Mouse (Mus musculus): ENCODE measurements at regions not wholly inside any gene's neighbourhood (a gene's known extent, or its start where the extent isn't known, plus 50 kb on each side); places are given as distances from the start of the nearest gene placed in this dataset.

GRCm38 (mm10) chr12:107539683-107540082, 51.3 kb downstream of the 3110018I06Rik start:
- DNase-seq = no peak

DNA sequence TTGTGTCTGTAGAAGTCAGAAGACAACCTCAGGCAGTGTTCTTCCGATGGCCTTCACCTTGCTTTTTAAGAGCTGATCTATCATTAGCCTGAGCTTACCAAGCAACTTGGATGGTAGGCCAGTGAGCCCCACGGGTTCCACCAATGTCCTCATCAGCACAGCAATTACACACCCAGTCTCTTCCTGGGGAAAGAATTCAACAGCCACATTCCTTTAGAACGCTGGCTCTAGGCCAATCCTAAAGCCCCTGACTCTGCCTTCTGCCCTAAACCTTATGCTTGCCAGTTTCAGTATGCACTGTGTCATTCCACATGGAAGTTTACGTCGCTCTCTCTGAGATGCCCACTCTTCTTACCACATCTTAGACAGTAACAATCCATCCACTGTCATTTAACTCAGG, 52.8 kb downstream of the 3110018I06Rik start:
- no peak for DNase-seq

DNA sequence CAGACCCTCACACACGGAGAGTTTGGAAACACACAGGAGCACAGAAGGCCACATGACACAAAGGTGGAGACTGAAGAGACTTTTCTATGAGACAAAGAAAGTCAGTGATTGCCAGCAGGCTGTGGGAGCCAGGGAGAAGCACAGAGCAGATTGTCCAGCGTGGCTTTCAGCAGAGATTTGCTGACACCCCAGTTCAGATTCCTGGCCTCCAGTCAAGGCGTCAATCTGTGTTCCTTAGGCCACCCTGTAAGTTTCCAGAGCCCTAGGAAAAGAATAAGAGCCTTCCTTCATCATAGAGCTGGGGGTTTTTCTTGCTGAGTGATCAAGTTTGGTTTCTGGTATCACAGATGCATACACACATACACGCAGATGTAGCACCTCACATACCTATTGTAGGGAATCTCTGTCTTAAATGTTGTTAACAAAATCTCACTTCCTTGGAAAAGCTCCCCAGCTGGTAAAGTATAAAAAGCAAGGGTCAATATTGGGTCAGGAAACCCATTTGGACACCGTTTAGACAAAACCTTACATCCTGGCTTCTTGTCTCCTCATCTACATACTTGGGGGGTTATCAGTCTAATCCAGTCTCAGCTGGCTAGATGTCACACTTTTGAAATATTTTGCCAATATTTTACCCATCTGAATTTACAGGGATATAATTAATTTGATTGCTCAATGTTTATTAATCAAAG, 58.9 kb downstream of the 3110018I06Rik start:
- no peak for DNase-seq

DNA sequence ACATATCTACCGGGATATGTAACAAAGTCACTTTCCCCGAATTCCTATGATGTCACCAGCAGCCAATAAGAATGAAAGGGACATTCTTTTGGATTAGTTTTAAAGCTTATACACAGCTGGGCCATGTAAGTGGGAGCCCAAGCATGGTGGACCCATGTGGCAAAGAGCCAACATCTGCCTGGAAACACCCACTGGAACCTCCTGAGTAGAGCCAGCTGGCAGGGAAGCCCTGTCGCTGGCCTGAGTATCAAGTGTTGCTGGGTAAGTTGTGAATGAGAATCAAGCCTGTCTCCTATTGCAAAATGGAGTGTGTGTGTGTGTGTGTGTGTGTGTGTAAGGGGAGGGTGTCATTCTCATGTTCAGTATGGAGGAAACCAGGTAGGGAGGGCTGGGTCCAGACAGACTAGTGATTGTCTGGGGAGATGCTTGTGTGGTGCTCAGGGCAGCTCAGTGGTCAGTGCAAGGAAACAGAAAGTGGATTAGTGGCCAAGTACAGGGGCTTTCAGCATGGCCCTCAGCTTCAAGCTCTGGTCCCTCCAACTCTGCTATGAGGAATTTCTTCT, 59.5 kb downstream of the 3110018I06Rik start:
- DNase-seq = no peak

GRCm38 (mm10) chr12:107549452-107550296, 61.2 kb downstream of the 3110018I06Rik start:
- no peak for DNase-seq

DNA sequence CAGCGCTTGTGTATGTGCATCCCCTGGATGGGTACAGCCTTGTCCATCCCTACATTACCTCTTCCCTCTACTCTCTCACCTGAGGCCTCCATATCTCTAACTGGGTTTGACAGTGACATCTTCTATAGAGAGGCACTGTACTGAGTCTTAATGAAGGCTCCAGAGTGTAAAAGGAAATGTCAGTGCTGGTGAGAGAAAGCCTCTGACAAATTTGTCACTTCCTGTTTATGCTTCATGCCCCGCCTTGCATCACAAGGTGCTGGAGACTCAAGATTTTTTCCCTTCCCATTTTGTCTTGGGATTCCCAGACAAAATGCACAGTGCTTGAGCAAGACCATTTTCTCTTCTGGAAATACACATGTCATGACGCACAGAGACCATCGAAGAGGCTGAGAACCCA, 70.8 kb downstream of the 3110018I06Rik start:
- DNase-seq = no peak

- no peak for DNase-seq
These were observed 71.7 kb downstream of the 3110018I06Rik start for GRCm38 (mm10) chr12:107560100-107560499.

GRCm38 (mm10) chr12:107572586-107572985, 84.2 kb downstream of the 3110018I06Rik start:
- no peak for DNase-seq

DNA sequence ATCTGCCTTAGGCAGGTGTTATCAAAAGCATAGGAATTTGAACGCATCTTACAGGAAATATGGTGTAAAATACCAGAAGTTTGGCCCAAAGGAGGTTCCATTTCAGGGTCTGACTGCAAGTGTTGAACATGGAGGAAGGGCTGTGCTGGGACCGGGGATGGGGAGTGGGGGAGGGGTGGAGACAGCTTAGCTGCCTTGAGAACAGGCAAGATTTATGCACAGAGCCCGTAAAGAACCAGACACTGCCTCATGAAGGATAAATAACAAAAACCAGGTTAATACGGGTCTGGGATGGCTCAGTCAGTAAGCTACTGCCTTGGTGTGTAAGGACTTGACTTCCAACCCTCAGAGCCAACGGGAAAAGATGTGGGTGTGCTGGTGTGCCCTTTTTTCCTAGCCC, 91.1 kb downstream of the 3110018I06Rik start:
- DNase-seq = no peak

DNA sequence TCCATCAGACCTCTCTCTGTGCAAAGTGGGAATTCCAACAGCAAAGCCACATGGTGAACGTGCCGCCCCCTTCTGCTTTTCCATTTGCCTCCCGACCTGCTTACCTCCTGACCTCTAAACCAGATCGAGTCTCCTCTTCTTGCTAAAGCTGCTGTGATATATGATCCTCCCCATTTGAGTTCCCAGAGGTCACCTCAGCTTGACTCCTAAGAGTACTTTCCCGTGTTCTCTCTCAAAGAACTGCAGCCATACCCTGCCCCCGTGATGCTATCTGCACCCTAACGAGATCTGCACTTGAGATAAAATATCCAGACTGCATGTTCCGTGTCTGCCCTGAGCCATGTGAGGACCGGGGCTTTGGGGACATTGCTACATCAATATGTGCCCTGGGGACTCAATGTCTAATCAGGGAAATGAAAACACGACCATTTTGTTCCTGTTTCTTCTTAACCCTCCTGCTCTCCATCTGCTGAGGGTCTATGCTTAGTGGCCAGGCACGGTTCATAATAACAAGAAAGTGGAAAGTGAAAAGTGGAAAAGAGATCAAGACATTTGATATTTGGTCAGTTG, 94.8 kb downstream of the 3110018I06Rik start:
- no peak for DNase-seq

GRCm38 (mm10) chr12:107585696-107586225, 97.3 kb downstream of the 3110018I06Rik start:
- DNase-seq = peak; percentile 3

- no peak for DNase-seq
These were observed 107.8 kb downstream of the 3110018I06Rik start for GRCm38 (mm10) chr12:107596236-107596635.

GRCm38 (mm10) chr12:107600576-107600975, 112.1 kb downstream of the 3110018I06Rik start:
- no peak for DNase-seq

DNA sequence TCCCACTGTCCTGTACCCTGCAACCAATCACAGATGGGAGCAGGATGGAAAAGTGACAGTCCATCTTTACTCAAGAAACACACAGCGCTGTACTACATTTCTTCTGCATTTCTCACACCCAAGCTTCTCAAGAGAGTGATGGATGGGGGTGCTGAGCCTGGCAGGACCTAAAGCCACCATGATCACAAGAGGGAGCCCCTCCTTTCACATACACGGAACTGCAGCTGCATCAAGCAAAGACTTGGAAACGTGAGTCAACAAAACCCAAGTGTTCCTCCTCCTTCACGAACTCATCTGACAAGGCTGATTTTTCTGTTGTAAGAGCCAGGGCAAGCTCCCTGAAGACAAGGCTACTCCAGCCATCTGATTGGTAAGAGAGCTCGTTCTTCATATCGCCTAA, 120.5 kb downstream of the 3110018I06Rik start:
- DNase-seq = no peak

GRCm38 (mm10) chr12:107609986-107610385, 121.6 kb downstream of the 3110018I06Rik start:
- no peak for DNase-seq

- DNase-seq = no peak
These were observed 129.0 kb downstream of the 3110018I06Rik start for GRCm38 (mm10) chr12:107617212-107617994.

DNA sequence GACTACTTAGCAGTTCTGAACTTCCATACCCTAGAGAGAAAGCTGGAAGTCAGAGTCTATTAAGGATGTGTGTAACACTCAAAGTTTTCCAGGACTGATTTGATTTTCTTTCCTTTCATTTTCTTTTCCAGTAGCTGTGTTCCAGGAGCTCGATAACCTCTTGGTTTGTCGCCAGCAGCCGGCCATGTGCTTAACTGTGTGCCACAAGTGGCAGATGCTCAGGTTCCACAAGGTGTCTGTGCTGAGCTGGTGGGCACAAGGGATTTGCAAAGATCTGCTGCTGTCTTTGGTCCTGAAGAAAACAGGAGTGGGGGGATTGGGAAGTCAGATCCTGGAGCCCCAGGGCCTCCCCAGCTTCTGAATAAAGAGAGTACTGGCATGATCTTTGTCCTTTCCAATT, 136.0 kb downstream of the 3110018I06Rik start:
- DNase-seq = peak; percentile 26

DNA sequence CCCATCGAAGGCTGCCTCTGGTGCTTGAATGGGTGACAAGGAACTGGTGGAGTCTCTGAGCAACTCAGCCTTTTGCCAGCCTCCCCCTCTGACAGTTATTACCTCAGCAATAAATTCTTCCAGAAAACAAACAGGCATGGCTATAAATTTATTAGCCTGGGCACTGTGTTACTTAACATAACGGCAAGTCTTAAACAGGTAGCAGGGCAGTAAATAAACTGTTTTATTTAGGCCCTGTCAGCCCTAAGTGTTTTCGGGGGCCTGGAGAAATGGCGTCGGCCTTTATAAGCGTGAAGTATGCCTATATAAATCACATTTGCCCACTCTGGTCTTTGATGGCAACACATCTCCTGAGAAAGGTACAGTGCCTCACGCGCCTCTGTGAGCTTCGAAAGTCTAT, 159.6 kb downstream of the 3110018I06Rik start:
- DNase-seq = no peak

- DNase-seq = no peak
These were observed 163.8 kb downstream of the 3110018I06Rik start for GRCm38 (mm10) chr12:107652126-107652728.

- no peak for DNase-seq
These were observed 164.7 kb downstream of the 3110018I06Rik start for GRCm38 (mm10) chr12:107653131-107653530.

DNA sequence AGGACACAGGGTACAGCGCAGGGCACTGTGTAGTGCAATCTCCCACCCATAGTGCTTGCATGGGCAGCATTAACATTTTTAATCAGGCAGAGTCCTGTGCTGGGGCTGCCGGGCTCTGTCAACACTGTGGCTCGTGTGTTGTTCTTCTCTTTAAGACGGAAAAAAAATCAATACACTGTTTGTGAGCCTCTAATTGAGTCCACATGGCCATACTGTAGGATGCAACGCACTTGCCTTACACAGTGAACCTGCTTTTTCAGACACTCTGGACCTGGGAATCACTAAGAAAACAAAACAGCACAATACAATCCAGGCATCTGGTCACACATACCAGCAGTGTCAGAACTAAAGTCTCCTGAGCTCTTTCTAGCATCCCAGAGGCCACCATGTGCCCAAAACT, 168.4 kb downstream of the 3110018I06Rik start:
- DNase-seq = no peak

Data from adrenal gland, postnatal 10 days (tissue).